ENCODE assay signal across 33 mouse cellular contexts in the genomic region with DNA sequence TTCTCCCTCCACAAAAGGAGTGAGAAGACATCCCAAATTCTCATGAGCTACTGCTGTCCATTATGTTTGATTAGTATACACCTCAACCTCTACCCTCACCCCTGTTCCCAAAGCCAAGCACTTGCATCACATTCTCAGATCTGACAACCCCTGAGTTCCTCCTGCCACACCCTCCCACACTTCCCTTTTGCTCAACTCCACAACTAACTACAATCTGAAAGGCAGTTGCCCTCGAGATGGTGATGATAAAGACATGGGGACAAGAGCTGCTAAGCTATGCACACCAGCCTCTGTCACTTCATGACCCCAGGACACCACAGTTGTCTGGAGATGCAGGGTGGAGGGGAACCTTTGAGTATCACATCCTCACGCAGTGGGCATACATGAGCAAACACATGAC. TPM values are rescaled to one million over a fixed set of nuclear protein-coding genes. Genes with fewer than 3 reads are reported as not detected.
DNase-seq lines count a peak whose midpoint lies in the region; ATAC-seq and TF ChIP-seq lines count a peak whose summit lies in the region.
"Had no signal": no experiment of that assay in that cellular context is flagged by ENCODE, and none has a peak within 500 bp of the region (broad histone marks: within the 10 kb centered on the region; RNA-seq: fewer than 3 reads in every experiment).

No protein-coding gene starts in this region.

- intact Hi-C loops in left cerebral cortex, postnatal 4 days (cut with DNase I), result no loop called here

- no peak overlapping the region for H3K27ac ChIP-seq in kidney, embryonic 14.5 days (ENCODE audit: low read depth, low read length)
- H3K27ac ChIP-seq in bone marrow, adult 2 months (ENCODE audit: control insufficient read depth, insufficient read depth, low read depth, low read length, poor library complexity), result peak overlapping the region; percentile 63
- H3K27ac ChIP-seq in liver, embryonic 12.5 days, result no peak overlapping the region
- H3K27ac ChIP-seq: embryonic facial prominence, embryonic 10.5 days; forebrain, embryonic 10.5 days; heart, embryonic 10.5 days; hindbrain, embryonic 15.5 days; intestine, embryonic 15.5 days; kidney, embryonic 15.5 days; limb, embryonic 12.5 days; midbrain, embryonic 10.5 days; stomach, embryonic 15.5 days had no signal

- 81% methylated on average over 2 of the region's 2 CpGs for WGBS in kidney, embryonic 14.5 days
- 18% methylated on average over 2 of the region's 2 CpGs for WGBS in bone marrow, adult 2 months
- WGBS in liver, embryonic 12.5 days (ENCODE audit: insufficient replicate concordance), result 36% methylated on average over 2 of the region's 2 CpGs

- ATAC-seq in kidney, embryonic 14.5 days (ENCODE audit: low FRiP score, low TSS enrichment), result peak; percentile 52; the same call in 1 of the 2 replicates
- peak; percentile 90 for ATAC-seq in megakaryocyte, adult 5-6 weeks (ENCODE audit: poor library complexity, severe bottlenecking)
- ATAC-seq in neutrophil, adult 5-6 weeks (ENCODE audit: extremely low read depth, insufficient number of reproducible peaks, low FRiP score, poor library complexity, severe bottlenecking), result peak; percentile 49; the same call in 1 of the 2 replicates
- ATAC-seq in liver, embryonic 12.5 days, result no peak
- ATAC-seq: intestine, embryonic 15.5 days had no signal

- H3K9me3 ChIP-seq in kidney, embryonic 14.5 days (ENCODE audit: control insufficient read depth, low read length), result no peaks in the 10 kb centered on the region
- no peaks in the 10 kb centered on the region for H3K9me3 ChIP-seq in liver, embryonic 12.5 days (replicated peaks)
- H3K9me3 ChIP-seq: embryonic facial prominence, embryonic 10.5 days; forebrain, embryonic 10.5 days; heart, embryonic 10.5 days; hindbrain, embryonic 15.5 days; intestine, embryonic 15.5 days; kidney, embryonic 15.5 days; limb, embryonic 12.5 days; midbrain, embryonic 10.5 days; stomach, embryonic 15.5 days had no signal

- H3K4me2 ChIP-seq in kidney, embryonic 14.5 days (replicated peaks; ENCODE audit: low read depth, low read length), result no peak overlapping the region
- H3K4me2 ChIP-seq in liver, embryonic 12.5 days, result no peak overlapping the region
- H3K4me2 ChIP-seq: hindbrain, embryonic 15.5 days; intestine, embryonic 15.5 days; kidney, embryonic 15.5 days; limb, embryonic 12.5 days; liver, embryonic 11.5 days; lung, embryonic 14.5 days; stomach, embryonic 15.5 days had no signal

- no peaks in the 10 kb centered on the region for H3K27me3 ChIP-seq in kidney, embryonic 14.5 days (ENCODE audit: control insufficient read depth, insufficient read depth, low read length)
- H3K27me3 ChIP-seq in liver, embryonic 12.5 days (replicated peaks), result no peaks in the 10 kb centered on the region
- H3K27me3 ChIP-seq: hindbrain, embryonic 15.5 days; intestine, embryonic 15.5 days; kidney, embryonic 15.5 days; stomach, embryonic 15.5 days had no signal

- DNase-seq in kidney, adult 8-10 months, result no peak
- no peak for DNase-seq in left cerebral cortex, postnatal 4 days
- DNase-seq in right cerebral cortex, postnatal 36 days (ENCODE audit: low spot score in 2 of 2), result no peak
- DNase-seq: adrenal gland, postnatal 14 days; cerebellum, adult 9-10 months; heart, postnatal 4 days; kidney, postnatal 4 days; lung, embryonic 14.5 days; right cerebral cortex, postnatal 14 days; spleen, adult 18-20 months; thymus, postnatal 25 days had no signal

- H3K4me1 ChIP-seq in kidney, embryonic 14.5 days (ENCODE audit: control insufficient read depth, insufficient read depth, low read length), result no peaks in the 10 kb centered on the region
- peaks cover 4% of the 10 kb centered on the region for H3K4me1 ChIP-seq in bone marrow, adult 2 months (ENCODE audit: control insufficient read depth, insufficient read depth, low read length)
- peaks cover 23% of the 10 kb centered on the region for H3K4me1 ChIP-seq in liver, embryonic 12.5 days
- H3K4me1 ChIP-seq: intestine, embryonic 15.5 days; stomach, embryonic 15.5 days had no signal

- H3K36me3 ChIP-seq in kidney, embryonic 14.5 days (ENCODE audit: control insufficient read depth, insufficient read depth, low read length), result no peaks in the 10 kb centered on the region
- H3K36me3 ChIP-seq in liver, embryonic 12.5 days, result 0 out of 2 replicates have a peak, but pooled peaks cover 7% of the 10 kb centered on the region
- H3K36me3 ChIP-seq: embryonic facial prominence, embryonic 10.5 days; forebrain, embryonic 10.5 days; intestine, embryonic 15.5 days; kidney, embryonic 15.5 days; limb, embryonic 12.5 days; midbrain, embryonic 10.5 days; stomach, embryonic 15.5 days had no signal

- no peak for TF ChIP-seq CTCF in bone marrow, adult 2 months (IDR thresholded peaks at IDR 0.05; ENCODE audit: control insufficient read depth, insufficient read depth, low read length)

- TF ChIP-seq POLR2A in bone marrow, adult 2 months (IDR thresholded peaks at IDR 0.05; ENCODE audit: borderline replicate concordance, control insufficient read depth, low read depth, low read length), result no peak

- no peak overlapping the region for H3K9ac ChIP-seq in kidney, embryonic 14.5 days (ENCODE audit: low read depth, low read length)
- no peak overlapping the region for H3K9ac ChIP-seq in liver, embryonic 12.5 days
- H3K9ac ChIP-seq: hindbrain, embryonic 15.5 days; intestine, embryonic 15.5 days; kidney, embryonic 15.5 days; limb, embryonic 12.5 days; lung, embryonic 14.5 days; stomach, embryonic 15.5 days had no signal

- H3K4me3 ChIP-seq in kidney, embryonic 14.5 days (ENCODE audit: low read length), result no peak overlapping the region
- no peak overlapping the region for H3K4me3 ChIP-seq in bone marrow, adult 2 months (replicated peaks; ENCODE audit: control insufficient read depth, low read depth, low read length)
- H3K4me3 ChIP-seq in liver, embryonic 12.5 days, result no peak overlapping the region
- H3K4me3 ChIP-seq: embryonic facial prominence, embryonic 10.5 days; forebrain, embryonic 10.5 days; heart, embryonic 10.5 days; hindbrain, embryonic 15.5 days; intestine, embryonic 15.5 days; kidney, embryonic 15.5 days; limb, embryonic 12.5 days; midbrain, embryonic 10.5 days; stomach, embryonic 15.5 days had no signal

RNA-seq across cellular contexts. Expression of gene Armh2, which starts 56.5 kb away (rescaled TPM):
- polyA plus RNA-seq in kidney, embryonic 14.5 days (2014; fragmentation: Nextera tagmentation; extraction: Ambion mirVana), result not detected in 2 replicates
- polyA plus RNA-seq in bone marrow, adult 2 months (2011; ENCODE audit: insufficient read depth, insufficient read length, low replicate concordance, missing spikeins), result not detected in 2 replicates
- total RNA-seq in megakaryocyte, adult 5-6 weeks (2015), result 0.22 TPM in 1 of 2 replicates, not detected in the other
- not detected in 2 replicates for total RNA-seq in megakaryocyte, adult 5-6 weeks (2017)
- 2.0 and 2.2 TPM in 2 replicates for total RNA-seq in neutrophil, adult 5-6 weeks (2017)
- 0.14 TPM in 1 of 2 replicates, not detected in the other for polyA plus RNA-seq in liver, embryonic 12.5 days (2016; fragmentation: Nextera tagmentation; extraction: Ambion mirVana)
- total RNA-seq in left cerebral cortex, postnatal 4 days (2021), result not detected
- total RNA-seq: adrenal gland, postnatal 14 days; gastrocnemius, adult 8-10 months; heart, postnatal 4 days; layer of hippocampus, postnatal 10 days; left cerebral cortex, adult 8-10 months; midbrain, postnatal 0 days had no signal
- polyA plus RNA-seq: gonadal fat pad, adult 2 months; heart, embryonic 10.5 days; heart, embryonic 16.5 days; hindbrain, embryonic 15.5 days; intestine, embryonic 15.5 days; kidney, embryonic 15.5 days; limb, embryonic 12.5 days; liver, embryonic 11.5 days; lung, embryonic 14.5 days; midbrain, embryonic 10.5 days; midbrain, postnatal 0 days; neural tube, embryonic 11.5 days; stomach, embryonic 15.5 days had no signal
